Mouse (Mus musculus) C2C12 (cell line): ENCODE data around the gene Tmem168.

Experiments
- CEBPB ChIP-seq: IDR thresholded peaks from one replicate; pipeline ENCODE4 v1.6.1; 2011; ENCODE audit warnings: low read depth, mild to moderate bottlenecking, control low read depth, moderate library complexity
- CTCF ChIP-seq: IDR thresholded peaks from one replicate; pipeline ENCODE4 v1.5.1; 2011; ENCODE audit not compliant: control insufficient read depth, insufficient read depth, insufficient read length
- MAX ChIP-seq: IDR thresholded peaks from one replicate; pipeline ENCODE4 v1.6.1; 2011; ENCODE audit warnings: mild to moderate bottlenecking, control low read depth
- MYOD1 ChIP-seq: IDR thresholded peaks from one replicate; pipeline ENCODE4 v1.6.1; 2011; ENCODE audit warnings: low read depth; ENCODE audit not compliant: control insufficient read depth, insufficient read length
- MYOG ChIP-seq: IDR thresholded peaks from one replicate; pipeline ENCODE4 v1.6.1; 2011; ENCODE audit not compliant: control insufficient read depth, insufficient read length; ENCODE audit errors: extremely low read depth
- USF1 ChIP-seq: IDR thresholded peaks from one replicate; pipeline ENCODE4 v1.6.1; 2011; ENCODE audit warnings: low read depth, mild to moderate bottlenecking, control low read depth, moderate library complexity

- TF ChIP-seq MYOG (no peak), MYOD1 (no peak), CTCF (no peak), MAX (no peak), USF1 (no peak), CEBPB (no peak)
Observed at GRCm38 (mm10) chr6:13610869-13611268, 3.0 kb upstream of the Tmem168 start.
